Mouse (Mus musculus) neural tube, postnatal 0 days (tissue): ENCODE measurements around the gene A930009A15Rik. TPM values are rescaled to one million over a fixed set of nuclear protein-coding genes. Genes with fewer than 3 reads are reported as not detected.

ENCODE experiments used
- polyA plus RNA-seq: library from polyadenylated mRNA; unstranded; fragments of >200 nt; fragmentation: Nextera tagmentation; extraction: Ambion mirVana; gene quantifications from 2 replicates; pipeline ENCODE4 v1.2.1, GENCODE M21; 2015

A930009A15Rik gene
- polyA plus RNA-seq = 2.2 and 2.5 TPM in 2 replicates

DNA sequence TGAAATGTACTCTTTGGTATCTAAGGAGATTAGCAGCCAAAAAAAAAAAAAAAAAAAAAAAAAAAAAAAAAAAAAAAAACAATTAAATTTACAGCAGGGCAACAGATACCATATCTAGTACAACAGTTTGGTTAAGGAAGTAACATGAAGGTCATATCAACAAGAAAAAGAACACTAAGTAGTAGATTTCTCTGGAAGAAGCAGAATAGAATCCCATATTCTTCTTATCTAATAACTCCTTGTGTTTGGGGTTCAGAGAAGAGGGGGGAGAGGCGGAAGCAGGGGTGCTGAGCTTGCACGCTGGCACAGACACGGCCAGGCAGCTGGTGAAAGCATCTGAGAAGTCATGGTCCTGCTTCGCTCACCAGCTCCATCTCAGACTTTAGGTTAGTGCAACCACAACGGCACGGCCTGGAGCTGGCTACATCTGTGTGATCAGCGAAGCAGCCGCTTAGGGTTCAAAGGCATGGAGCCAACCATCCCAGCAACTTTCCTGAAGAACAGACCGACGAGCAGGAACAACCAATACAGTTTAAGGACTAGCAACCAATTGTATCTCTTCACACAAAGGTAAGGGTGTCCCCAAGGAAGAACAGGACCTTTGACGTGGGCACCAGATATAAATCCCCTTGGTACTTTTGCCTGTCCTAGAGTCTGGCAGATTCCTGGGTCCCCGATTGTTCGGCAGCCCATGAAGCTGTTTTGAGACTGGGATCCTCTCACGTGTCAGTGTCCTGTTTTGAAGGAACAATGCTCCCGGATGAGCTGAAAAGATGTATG, at the start of gene A930009A15Rik:
TSS of gene A930009A15Rik (plus strand) at position 275 of the 780 bp plus-strand sequence.

DNA sequence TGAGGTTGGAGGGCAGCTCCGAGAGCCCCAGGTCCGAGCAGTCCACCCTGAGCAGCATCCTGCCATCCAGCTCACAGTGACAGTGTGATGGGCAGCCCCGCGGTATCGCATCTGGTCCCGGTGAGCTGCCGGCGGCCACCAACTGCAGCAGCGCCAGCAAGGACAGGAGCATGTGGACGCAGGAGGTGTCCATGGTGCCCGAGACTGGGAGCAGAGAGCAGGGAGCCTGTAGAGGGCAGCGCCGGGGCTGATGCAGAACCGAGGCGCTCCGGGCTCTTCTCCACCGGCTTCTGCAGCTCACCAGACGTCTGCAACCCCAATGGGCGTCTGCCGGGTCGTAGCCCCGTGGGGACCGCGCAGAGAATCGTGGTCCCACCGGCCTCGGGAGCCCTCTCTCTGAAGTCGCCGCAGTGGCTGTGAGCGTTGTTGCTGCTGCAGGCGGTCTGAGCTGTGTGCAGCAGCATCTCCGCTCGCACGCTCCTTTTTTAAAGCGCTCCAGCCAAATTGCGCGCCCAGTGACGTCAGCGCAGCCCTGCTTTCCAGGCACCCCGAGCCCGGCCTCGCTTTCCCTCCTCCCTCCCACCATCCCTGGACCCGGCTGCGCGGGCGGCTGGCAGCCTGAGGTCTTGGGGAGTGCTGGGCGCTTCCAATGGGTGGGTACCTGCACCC, 17.6 kb downstream of the A930009A15Rik start, which contains the start of gene Lgr5:
TSS of gene Lgr5 (minus strand) at position 480 of the 669 bp plus-strand sequence.

Other genes with a start within 250 kb of the A930009A15Rik start
- 28.6 and 29.5 TPM in 2 replicates for gene Tmem19, start 207.5 kb upstream of the A930009A15Rik start, polyA plus RNA-seq
- gene Thap2, start 185.5 kb upstream of the A930009A15Rik start, polyA plus RNA-seq = 17.8 and 22.5 TPM in 2 replicates
- 9.1 and 10.4 TPM in 2 replicates for gene Zfc3h1, start 185.0 kb upstream of the A930009A15Rik start, polyA plus RNA-seq
- gene Lgr5, start 17.8 kb downstream of the A930009A15Rik start, polyA plus RNA-seq = 3.8 and 4.2 TPM in 2 replicates
- 1.7 and 8.3 TPM in 2 replicates for gene Tspan8, start 246.8 kb downstream of the A930009A15Rik start, polyA plus RNA-seq